Mouse (Mus musculus) lung, postnatal 0 days (tissue): ENCODE data around the gene Prnp. TPM values are rescaled to one million over a fixed set of nuclear protein-coding genes. Genes with fewer than 3 reads are reported as not detected.
A peak's percentile ranks its signal among the peaks of the same experiment; 100 is the strongest.

Experiments
- ATAC-seq: fragments of 200-750 bp; cut with Nextera tagmentation; 2 replicates; pipeline ENCODE4 v1.8.0; 2017; ENCODE audit warnings: moderate library complexity
- DNase-seq: peaks from one replicate; pipeline ENCODE4 v3.0.0-alpha.2; 2016; ENCODE audit warnings: low spot score
- H3K27ac ChIP-seq: fragments of 300-500 bp; sonication (generic); 2 replicates; pipeline ENCODE4 v1.5.1; 2014; ENCODE audit warnings: antibody characterized with exemption, mild to moderate bottlenecking, low read length, mixed read lengths
- H3K27me3 ChIP-seq: fragments of 300-500 bp; sonication (generic); replicated peaks from 2 replicates; pipeline ENCODE4 v1.6.1; 2014; ENCODE audit warnings: low read length, mixed read lengths; ENCODE audit not compliant: insufficient read depth
- H3K36me3 ChIP-seq: fragments of 300-500 bp; sonication (generic); 2 replicates; pipeline ENCODE4 v1.6.1; 2014; ENCODE audit warnings: low read length, mixed read lengths; ENCODE audit not compliant: insufficient read depth
- H3K4me1 ChIP-seq: fragments of 300-500 bp; sonication (generic); 2 replicates; pipeline ENCODE4 v1.6.1; 2014; ENCODE audit warnings: antibody characterized with exemption, low read depth, low read length, mixed read lengths; ENCODE audit not compliant: insufficient read depth
- H3K4me2 ChIP-seq: fragments of 300-500 bp; sonication (generic); replicated peaks from 2 replicates; pipeline ENCODE4 v1.6.1; 2014; ENCODE audit warnings: low read depth, mild to moderate bottlenecking, low read length, moderate library complexity, mixed read lengths
- H3K4me3 ChIP-seq: fragments of 300-500 bp; sonication (generic); 2 replicates; pipeline ENCODE4 v1.5.1; 2014; ENCODE audit warnings: low read depth, low read length
- H3K9ac ChIP-seq: fragments of 300-500 bp; sonication (generic); replicated peaks from 2 replicates; pipeline ENCODE4 v1.6.1; 2014; ENCODE audit warnings: low read depth, mild to moderate bottlenecking
- H3K9me3 ChIP-seq: fragments of 300-500 bp; sonication (generic); 2 replicates; pipeline ENCODE4 v1.6.1; 2016; ENCODE audit warnings: low read length, mixed read lengths
- CTCF ChIP-seq: IDR thresholded peaks from 2 replicates; pipeline ENCODE4 v1.5.1; 2016; ENCODE audit warnings: antibody characterized with exemption, mild to moderate bottlenecking
- EP300 ChIP-seq: IDR thresholded peaks from 2 replicates; pipeline ENCODE4 v1.6.1; 2016; ENCODE audit warnings: antibody characterized with exemption, mild to moderate bottlenecking, control low read depth
- WGBS: fragments of 180-500 bp; shearing (Covaris S2); extraction: QIAGEN DNeasy Blood & Tissue Kit; methylation state at CpG from one replicate; pipeline ENCODE4 v1.1.7; 2014; 5-methylcytosine and 5-hydroxymethylcytosine counted together
- polyA plus RNA-seq: library from polyadenylated mRNA; unstranded; fragments of >200 nt; fragmentation: Nextera tagmentation; extraction: Ambion mirVana; gene quantifications from 2 replicates; pipeline ENCODE4 v1.2.1, GENCODE M21; 2015

Gene Prnp
- polyA plus RNA-seq, 1 experiment from 2014 or later: 142 TPM

DNA sequence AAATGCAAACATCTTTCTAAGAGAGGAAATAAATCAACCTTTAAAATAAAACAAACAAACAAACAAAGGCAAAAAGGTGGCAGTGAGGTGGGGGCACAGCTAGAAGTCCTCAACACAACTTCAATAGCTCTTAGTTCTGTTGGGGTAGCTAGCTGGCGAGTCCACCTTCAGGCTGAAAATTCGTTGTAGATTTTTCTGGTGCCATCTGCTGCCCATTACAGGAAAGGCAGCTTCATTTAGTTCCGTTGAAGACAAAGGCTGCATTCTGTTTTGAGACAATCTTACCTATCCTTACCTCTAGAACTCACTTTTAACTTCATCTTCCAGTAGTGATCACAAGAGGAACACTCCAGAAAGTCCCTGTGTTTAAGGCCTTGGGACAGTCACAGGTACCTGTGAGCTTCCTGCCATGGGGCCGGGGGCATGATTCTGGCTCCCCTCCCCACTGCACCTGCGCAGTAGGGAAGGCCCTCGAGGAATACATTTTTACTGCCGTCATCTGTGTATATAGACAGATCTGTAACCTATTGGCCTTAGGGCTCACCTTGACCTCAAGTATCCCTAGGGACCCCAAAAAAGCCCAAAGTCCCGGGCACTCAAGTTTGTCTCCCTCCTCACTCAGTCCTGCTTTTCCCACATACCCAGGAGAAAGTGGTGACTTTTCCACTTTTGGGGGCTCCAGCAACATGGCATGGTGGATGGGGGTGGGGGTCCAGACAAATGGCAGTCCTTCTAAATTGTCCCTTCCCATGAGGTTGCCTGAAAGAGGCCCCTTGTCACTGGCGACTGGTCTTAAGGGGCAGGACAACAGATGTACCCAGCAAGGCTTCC is 40.3 kb downstream of the Prnp start:
- H3K36me3 ChIP-seq: no peaks in the 10 kb centered on the region
- no peak overlapping the region for H3K9ac ChIP-seq
- TF ChIP-seq CTCF (peak; percentile 81), EP300 (no peak)
- ATAC-seq (no peak), DNase-seq (peak; percentile 74)
- no peak overlapping the region for H3K27ac ChIP-seq
- H3K9me3 ChIP-seq: no peaks in the 10 kb centered on the region
- H3K27me3 ChIP-seq: no peaks in the 10 kb centered on the region; the same call in 1 of the 2 replicates
- WGBS: 46% methylated on average over 9 of the region's 9 CpGs
- no peak overlapping the region for H3K4me3 ChIP-seq
- H3K4me1 ChIP-seq: peaks cover 9% of the 10 kb centered on the region; the same call in 1 of the 2 replicates
- H3K4me2 ChIP-seq: no peak overlapping the region

DNA sequence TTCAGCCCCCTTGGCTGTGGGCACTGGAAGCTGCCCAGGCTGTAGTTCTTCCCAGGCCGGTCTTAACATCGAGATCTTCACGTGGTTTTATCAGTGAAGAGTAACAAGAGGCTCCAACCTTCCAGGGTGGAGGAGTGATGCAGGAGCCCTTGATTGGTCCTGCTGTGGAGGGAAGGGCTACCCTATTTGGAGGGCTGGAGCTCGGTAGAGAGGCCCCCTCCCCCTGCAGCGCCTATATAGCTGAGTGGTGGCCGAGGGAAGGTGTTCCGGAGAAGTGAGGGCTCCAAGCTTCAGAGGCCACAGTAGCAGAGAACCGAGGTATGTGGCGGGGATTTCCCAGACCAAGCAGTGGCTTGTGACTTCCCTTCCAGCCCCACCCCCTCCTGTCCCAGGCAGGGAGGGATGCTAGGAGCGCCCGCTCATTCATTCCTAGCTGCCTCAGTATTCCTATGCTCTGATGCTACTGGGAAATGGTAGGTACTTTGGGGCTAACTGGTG is 40.9 kb downstream of the Prnp start, which contains the start of gene Prnd:
Prnd (plus strand) TSS at position 264 of the 498 bp plus-strand sequence.
- Histone ChIP-seq H3K4me1 (peaks cover 11% of the 10 kb centered on the region; the same call in 1 of the 2 replicates), H3K36me3 (no peaks in the 10 kb centered on the region), H3K27ac (no peak within 1 kb of the TSS), H3K4me2 (no peak within 1 kb of the TSS), H3K27me3 (no peaks in the 10 kb centered on the region; the same call in 1 of the 2 replicates), H3K4me3 (no peak within 1 kb of the TSS), H3K9ac (no peak within 1 kb of the TSS), H3K9me3 (no peaks in the 10 kb centered on the region)
- peak; percentile 37; the same call in 1 of the 2 replicates for ATAC-seq
- DNase-seq: peak; percentile 46
- WGBS: 10% methylated on average over 11 of the region's 11 CpGs
- TF ChIP-seq EP300: no peak
- no peak for TF ChIP-seq CTCF

DNA sequence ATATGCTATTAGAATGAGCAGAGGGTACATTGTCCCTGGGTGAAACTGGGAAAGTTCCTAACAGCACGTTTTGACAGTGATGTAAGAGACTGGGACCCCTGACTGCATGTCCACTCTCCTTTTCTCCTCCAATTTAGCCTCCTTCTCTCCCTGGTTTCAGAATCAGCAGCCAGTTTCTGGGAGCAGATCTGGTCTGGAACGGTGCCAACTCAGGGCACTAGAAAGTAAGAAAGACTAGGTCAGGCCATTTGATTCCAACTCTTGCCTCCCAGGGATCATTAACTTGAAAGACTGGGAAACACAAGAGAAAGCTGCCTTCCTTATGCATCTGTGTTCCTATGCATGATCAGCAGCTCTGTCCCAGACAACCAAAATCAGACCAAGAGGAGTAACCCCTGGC is 42.7 kb downstream of the Prnp start:
- TF ChIP-seq CTCF (no peak), EP300 (no peak)

DNA sequence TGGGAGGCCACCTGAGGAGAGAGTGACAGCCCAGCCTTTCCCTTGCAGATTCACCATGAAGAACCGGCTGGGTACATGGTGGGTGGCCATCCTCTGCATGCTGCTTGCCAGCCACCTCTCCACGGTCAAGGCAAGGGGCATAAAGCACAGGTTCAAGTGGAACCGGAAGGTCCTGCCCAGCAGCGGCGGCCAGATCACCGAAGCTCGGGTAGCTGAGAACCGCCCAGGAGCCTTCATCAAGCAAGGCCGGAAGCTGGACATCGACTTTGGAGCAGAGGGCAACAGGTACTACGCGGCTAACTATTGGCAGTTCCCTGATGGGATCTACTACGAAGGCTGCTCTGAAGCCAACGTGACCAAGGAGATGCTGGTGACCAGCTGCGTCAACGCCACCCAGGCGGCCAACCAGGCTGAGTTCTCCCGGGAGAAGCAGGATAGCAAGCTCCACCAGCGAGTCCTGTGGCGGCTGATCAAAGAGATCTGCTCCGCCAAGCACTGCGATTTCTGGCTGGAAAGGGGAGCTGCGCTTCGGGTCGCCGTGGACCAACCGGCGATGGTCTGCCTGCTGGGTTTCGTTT is 43.3 kb downstream of the Prnp start:
- WGBS: 15% methylated on average over 29 of the region's 29 CpGs
- H3K9me3 ChIP-seq: no peaks in the 10 kb centered on the region
- H3K27ac ChIP-seq: no peak overlapping the region
- H3K36me3 ChIP-seq: no peaks in the 10 kb centered on the region
- H3K4me2 ChIP-seq: peak overlapping the region; percentile 47
- ATAC-seq (no peak), DNase-seq (no peak)
- no peak for TF ChIP-seq EP300
- no peak for TF ChIP-seq CTCF
- H3K4me1 ChIP-seq: peaks cover 11% of the 10 kb centered on the region; the same call in 1 of the 2 replicates
- H3K27me3 ChIP-seq: no peaks in the 10 kb centered on the region; the same call in 1 of the 2 replicates
- H3K4me3 ChIP-seq: peak overlapping the region; percentile 8; the same call in 1 of the 2 replicates
- H3K9ac ChIP-seq: no peak overlapping the region

More for the DNA sequence above, 42.7 kb downstream of the Prnp start:
- ATAC-seq: no peak
- no peak overlapping the region for H3K4me2 ChIP-seq
- H3K4me3 ChIP-seq: no peak overlapping the region
- 44% methylated on average over 2 of the region's 2 CpGs for WGBS
- DNase-seq: no peak
- H3K4me1 ChIP-seq: peaks cover 11% of the 10 kb centered on the region; the same call in 1 of the 2 replicates
- no peaks in the 10 kb centered on the region for H3K36me3 ChIP-seq
- no peaks in the 10 kb centered on the region; the same call in 1 of the 2 replicates for H3K27me3 ChIP-seq
- no peak overlapping the region for H3K9ac ChIP-seq
- no peaks in the 10 kb centered on the region for H3K9me3 ChIP-seq
- H3K27ac ChIP-seq: no peak overlapping the region

DNA sequence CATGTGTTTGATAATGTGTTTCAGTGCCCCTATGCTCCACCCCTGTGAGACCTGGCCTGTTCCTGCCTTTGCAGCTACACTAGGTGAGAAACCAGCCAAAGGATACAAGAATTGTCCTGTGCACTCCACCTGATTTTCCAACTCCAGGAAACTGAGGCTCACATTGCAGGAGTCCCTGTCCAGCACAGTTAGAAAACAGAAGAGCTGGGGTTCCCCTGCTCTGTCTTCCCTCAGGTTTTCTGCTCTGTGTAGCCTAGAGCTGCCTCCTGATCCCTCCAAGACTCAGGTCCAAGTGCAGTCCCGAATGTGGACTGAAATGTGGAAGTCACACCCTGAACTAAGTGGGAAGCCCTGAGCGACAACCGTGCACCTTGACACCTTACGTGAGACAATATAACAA is 44.0 kb downstream of the Prnp start:
- no peaks in the 10 kb centered on the region; the same call in 1 of the 2 replicates for H3K27me3 ChIP-seq
- H3K36me3 ChIP-seq: no peaks in the 10 kb centered on the region
- peaks cover 11% of the 10 kb centered on the region; the same call in 1 of the 2 replicates for H3K4me1 ChIP-seq
- H3K4me3 ChIP-seq: no peak overlapping the region
- DNase-seq (no peak), ATAC-seq (no peak)
- H3K27ac ChIP-seq: no peak overlapping the region
- H3K4me2 ChIP-seq: peak overlapping the region; percentile 47; the same call in 1 of the 2 replicates
- no peaks in the 10 kb centered on the region for H3K9me3 ChIP-seq
- H3K9ac ChIP-seq: no peak overlapping the region
- no peak for TF ChIP-seq CTCF
- TF ChIP-seq EP300: no peak
- 78% methylated on average over 4 of the region's 4 CpGs for WGBS

GRCm38 (mm10) chr2:131954835-131955234 is 45.1 kb downstream of the Prnp start:
- no peaks in the 10 kb centered on the region for H3K36me3 ChIP-seq
- no peak overlapping the region for H3K27ac ChIP-seq
- DNase-seq (peak; percentile 52), ATAC-seq (peak; percentile 61)
- peaks cover 11% of the 10 kb centered on the region; the same call in 1 of the 2 replicates for H3K4me1 ChIP-seq
- WGBS: 37% methylated on average over 9 of the region's 9 CpGs
- peak overlapping the region; percentile 50 for H3K4me2 ChIP-seq
- no peak for TF ChIP-seq EP300
- no peak for TF ChIP-seq CTCF
- peak overlapping the region; percentile 20; the same call in 1 of the 2 replicates for H3K4me3 ChIP-seq
- no peaks in the 10 kb centered on the region for H3K9me3 ChIP-seq
- H3K27me3 ChIP-seq: no peaks in the 10 kb centered on the region; the same call in 1 of the 2 replicates
- H3K9ac ChIP-seq: no peak overlapping the region
